Mouse (Mus musculus) bone marrow, adult 2 months (tissue): ENCODE results near the gene Ercc2. TPM values are rescaled to one million over a fixed set of nuclear protein-coding genes. Genes with fewer than 3 reads are reported as not detected.
A peak's percentile ranks its signal among the peaks of the same experiment; 100 is the strongest.

Experiments
- H3K27ac ChIP-seq: fragments of 200-500 bp; 2 replicates; pipeline ENCODE4 v1.5.1; 2012; ENCODE audit warnings: low read depth, mild to moderate bottlenecking, control low read depth, inconsistent platforms, low read length; ENCODE audit not compliant: control insufficient read depth, poor library complexity, insufficient read depth
- H3K4me1 ChIP-seq: fragments of 200-500 bp; 2 replicates; pipeline ENCODE4 v1.6.1; 2011; ENCODE audit warnings: low read length; ENCODE audit not compliant: control insufficient read depth, insufficient read depth
- H3K4me3 ChIP-seq: fragments of 200-500 bp; replicated peaks from 2 replicates; pipeline ENCODE3; 2011; ENCODE audit warnings: mild to moderate bottlenecking, low read depth, low read length, control low read depth; ENCODE audit not compliant: control insufficient read depth
- CTCF ChIP-seq: fragments of 200-500 bp; IDR thresholded peaks from 2 replicates; pipeline ENCODE4 v1.5.1; 2011; ENCODE audit warnings: low read length, control low read depth; ENCODE audit not compliant: control insufficient read depth, insufficient read depth
- POLR2A ChIP-seq: fragments of 200-500 bp; IDR thresholded peaks from 2 replicates; pipeline ENCODE4 v1.6.1; 2011; ENCODE audit warnings: low read depth, mild to moderate bottlenecking, control low read depth, low read length, borderline replicate concordance; ENCODE audit not compliant: control insufficient read depth
- WGBS: fragments of 180-500 bp; shearing (Covaris S2); methylation state at CpG from one replicate; pipeline ENCODE4 v1.1.7; 2018; 5-methylcytosine and 5-hydroxymethylcytosine counted together
- polyA plus RNA-seq: library from polyadenylated mRNA; stranded (reverse); fragments of >200 nt; gene quantifications from 2 replicates; pipeline ENCODE4 v1.2.4, GENCODE M21; 2011; ENCODE audit warnings: low replicate concordance; ENCODE audit not compliant: missing spikeins, insufficient read depth, insufficient read length

Ercc2 gene
- polyA plus RNA-seq, 1 experiment = 31.9 TPM

DNA sequence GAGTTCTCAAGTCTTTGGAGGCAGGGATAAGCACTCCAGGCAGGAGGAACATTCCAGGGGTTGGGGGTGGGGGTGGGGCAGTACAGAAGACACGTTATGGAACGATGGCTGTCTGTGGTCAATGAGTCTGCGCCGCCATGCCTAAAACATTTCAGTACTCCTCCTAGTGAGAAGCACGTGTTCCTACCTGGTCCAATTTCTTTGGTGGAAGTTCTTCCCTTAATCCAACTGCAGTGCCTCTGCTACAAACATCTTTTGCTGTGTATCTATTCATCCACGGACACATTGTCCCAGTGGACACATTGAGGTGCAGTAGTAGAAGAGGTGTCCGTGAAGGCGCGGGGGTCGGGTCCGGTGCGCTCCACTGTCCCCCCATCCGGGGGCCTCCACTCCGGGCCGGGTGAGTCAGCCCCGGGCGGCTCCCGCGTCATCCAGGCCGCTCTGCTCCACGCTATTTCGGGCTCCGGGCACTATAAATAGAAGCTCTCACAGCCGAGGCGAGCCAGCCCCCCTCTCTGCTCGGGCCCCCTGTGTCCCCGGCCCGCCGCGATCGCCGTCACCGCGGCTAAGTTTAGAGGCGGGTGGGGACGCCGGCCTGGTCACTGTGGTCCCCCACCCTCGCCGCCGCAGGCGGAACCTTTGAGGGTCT is 39.9 kb upstream of the Ercc2 start:
- TF ChIP-seq POLR2A = no peak
- TF ChIP-seq CTCF = no peak
- no peak overlapping the region for H3K27ac ChIP-seq
- no peak overlapping the region for H3K4me3 ChIP-seq
- under 1% methylated on average over 41 of the region's 41 CpGs for WGBS
- H3K4me1 ChIP-seq = peaks cover 4% of the 10 kb centered on the region; the same call in 1 of the 2 replicates

DNA sequence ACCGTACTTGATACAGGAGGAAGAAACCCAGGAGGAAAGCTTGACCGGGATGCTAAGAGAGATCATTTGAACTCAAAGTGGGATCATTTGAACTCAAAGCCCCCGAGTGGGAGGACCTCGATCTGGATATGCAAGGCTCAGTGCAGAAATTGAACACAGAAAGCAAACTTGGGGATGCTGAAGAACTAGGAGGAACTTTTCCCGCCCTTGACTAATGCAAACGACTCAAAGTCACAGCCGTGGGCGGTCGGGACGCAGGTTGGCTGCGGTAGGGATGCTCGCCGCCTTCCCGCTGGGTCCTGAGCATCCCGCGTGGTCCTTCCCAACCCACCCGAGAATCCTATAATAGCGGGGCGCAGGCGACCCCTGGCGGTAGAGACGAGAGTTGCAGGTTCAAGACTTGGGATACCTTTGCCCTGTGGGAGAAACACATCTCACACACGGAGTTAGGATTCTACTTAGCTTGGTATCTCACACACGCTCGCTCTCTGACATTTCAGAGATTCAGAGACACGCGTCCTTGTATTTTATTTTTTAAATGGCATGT is 39.3 kb upstream of the Ercc2 start:
- Histone ChIP-seq H3K27ac (no peak overlapping the region), H3K4me1 (peaks cover 4% of the 10 kb centered on the region; the same call in 1 of the 2 replicates), H3K4me3 (no peak overlapping the region)
- TF ChIP-seq POLR2A (no peak), CTCF (peak; percentile 89)
- under 1% methylated on average over 27 of the region's 27 CpGs for WGBS

DNA sequence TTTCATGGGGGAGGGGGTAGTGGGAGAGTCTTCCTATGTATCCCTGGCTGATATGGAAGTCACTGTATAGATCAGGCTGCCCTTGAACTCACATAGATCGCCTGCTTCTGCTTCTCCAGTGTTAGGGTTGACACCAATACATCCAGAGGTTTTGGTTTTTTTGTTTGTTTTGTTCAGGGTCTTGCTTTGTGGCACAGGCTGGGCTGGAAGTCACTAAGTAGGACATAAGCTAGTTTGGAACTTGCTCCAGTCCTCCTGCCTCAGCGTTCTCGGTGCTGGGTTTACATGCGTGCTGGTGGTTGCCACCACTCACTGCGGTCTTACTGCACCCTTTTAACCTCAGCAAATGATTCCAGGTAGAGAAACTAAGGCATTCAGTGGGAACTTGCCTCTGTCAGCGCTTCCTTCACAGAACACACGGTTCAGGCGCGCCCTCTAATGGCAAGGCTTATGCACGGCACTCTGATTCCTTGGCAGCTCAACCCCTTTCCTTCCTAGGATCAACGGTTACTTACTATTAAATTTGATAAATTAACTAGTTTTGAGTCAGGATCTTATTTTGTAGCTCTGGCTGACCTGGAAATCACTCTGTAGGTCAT is 38.5 kb upstream of the Ercc2 start:
- TF ChIP-seq CTCF (peak; percentile 96), POLR2A (no peak)
- H3K4me3 ChIP-seq = no peak overlapping the region
- peaks cover 3% of the 10 kb centered on the region; the same call in 1 of the 2 replicates for H3K4me1 ChIP-seq
- under 1% methylated on average over 11 of the region's 11 CpGs for WGBS
- no peak overlapping the region for H3K27ac ChIP-seq

- Histone ChIP-seq H3K27ac (peak within 1 kb of the TSS; percentile 35; the same call in 1 of the 2 replicates), H3K4me3 (peak within 1 kb of the TSS; percentile 74), H3K4me1 (peaks cover 3% of the 10 kb centered on the region; the same call in 1 of the 2 replicates)
- 12% methylated on average over 12 of the region's 12 CpGs for WGBS
- TF ChIP-seq CTCF = no peak
- no peak for TF ChIP-seq POLR2A
Observed at GRCm38 (mm10) chr7:19344237-19344847, 37.5 kb upstream of the Ercc2 start, which contains the start of gene Ercc1. TSS of gene Ercc1 (plus strand) at chr7:19344778.

- WGBS = 1% methylated on average over 31 of the region's 31 CpGs
- peaks cover 3% of the 10 kb centered on the region; the same call in 1 of the 2 replicates for H3K4me1 ChIP-seq
- peak overlapping the region; percentile 74 for H3K4me3 ChIP-seq
- TF ChIP-seq CTCF (no peak), POLR2A (no peak; the same call in 1 of the 2 replicates)
- peak overlapping the region; percentile 35; the same call in 1 of the 2 replicates for H3K27ac ChIP-seq
Observed at GRCm38 (mm10) chr7:19344938-19345471, 36.8 kb upstream of the Ercc2 start.

- Histone ChIP-seq H3K27ac (no peak overlapping the region), H3K4me1 (peaks cover 2% of the 10 kb centered on the region; the same call in 1 of the 2 replicates), H3K4me3 (no peak overlapping the region)
- 85% methylated on average over 13 of the region's 13 CpGs for WGBS
- TF ChIP-seq CTCF (no peak), POLR2A (no peak)
Observed at GRCm38 (mm10) chr7:19349188-19349915, 32.5 kb upstream of the Ercc2 start.

DNA sequence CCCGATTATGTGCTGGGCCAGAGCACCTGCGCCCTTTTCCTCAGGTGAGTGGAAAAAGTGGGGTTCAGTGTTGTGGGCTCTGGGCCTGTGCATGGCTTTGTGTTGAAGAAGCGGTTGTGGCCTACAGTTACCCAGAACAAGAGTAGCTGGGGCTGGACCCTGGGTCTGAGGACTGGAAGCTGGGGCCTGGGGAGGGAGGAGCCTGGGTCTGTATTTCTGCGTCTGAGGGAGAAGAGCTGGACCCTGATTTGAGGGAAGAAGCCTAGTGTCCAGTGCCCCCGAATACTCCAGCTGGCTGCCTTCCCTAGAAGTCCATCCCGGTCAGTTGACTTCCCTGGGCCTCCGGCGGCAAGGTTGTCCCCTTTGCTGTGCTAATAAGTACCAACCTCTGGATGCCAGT is 31.6 kb upstream of the Ercc2 start:
- no peaks in the 10 kb centered on the region; the same call in 1 of the 2 replicates for H3K4me1 ChIP-seq
- no peak overlapping the region for H3K4me3 ChIP-seq
- TF ChIP-seq POLR2A (no peak), CTCF (no peak)
- H3K27ac ChIP-seq = no peak overlapping the region
- WGBS = 86% methylated on average over 8 of the region's 8 CpGs
